Mouse (Mus musculus) limb, embryonic 14.5 days (tissue): ENCODE measurements around the gene Litaf. TPM values are rescaled to one million over a fixed set of nuclear protein-coding genes. Genes with fewer than 3 reads are reported as not detected.

Source experiments
- ATAC-seq: fragments of 200-750 bp; cut with Nextera tagmentation; 2 replicates; pipeline ENCODE4 v1.8.0; 2017; ENCODE audit warnings: low read depth, moderate number of reproducible peaks, moderate TSS enrichment; ENCODE audit not compliant: low FRiP score
- DNase-seq: peaks from one replicate; pipeline ENCODE4 v3.0.0-alpha.2; 2015; ENCODE audit warnings: low spot score
- H3K27ac ChIP-seq: fragments of 300-500 bp; sonication (generic); replicated peaks from 2 replicates; pipeline ENCODE4 v1.5.1; 2014; ENCODE audit warnings: low read depth, mild to moderate bottlenecking, low read length, moderate library complexity, mixed read lengths
- H3K27me3 ChIP-seq: fragments of 300-500 bp; sonication (generic); 2 replicates; pipeline ENCODE4 v1.6.1; 2014; ENCODE audit warnings: low read length, mixed read lengths; ENCODE audit not compliant: control insufficient read depth, insufficient read depth
- H3K36me3 ChIP-seq: fragments of 300-500 bp; sonication (generic); 2 replicates; pipeline ENCODE4 v1.6.1; 2014; ENCODE audit warnings: mild to moderate bottlenecking, low read length, moderate library complexity, mixed read lengths; ENCODE audit not compliant: control insufficient read depth, insufficient read depth
- H3K4me1 ChIP-seq: fragments of 300-500 bp; sonication (generic); 2 replicates; pipeline ENCODE4 v1.6.1; 2014; ENCODE audit warnings: antibody characterized with exemption, low read length, mixed read lengths; ENCODE audit not compliant: control insufficient read depth, insufficient read depth
- H3K4me2 ChIP-seq: fragments of 300-500 bp; sonication (generic); replicated peaks from 2 replicates; pipeline ENCODE4 v1.6.1; 2014; ENCODE audit warnings: low read depth, mild to moderate bottlenecking, low read length, moderate library complexity; ENCODE audit not compliant: severe bottlenecking
- H3K4me3 ChIP-seq: fragments of 300-500 bp; sonication (generic); replicated peaks from 2 replicates; pipeline ENCODE4 v1.5.1; 2014; ENCODE audit warnings: low read length
- H3K9ac ChIP-seq: fragments of 300-500 bp; sonication (generic); 2 replicates; pipeline ENCODE4 v1.6.1; 2014; ENCODE audit warnings: mild to moderate bottlenecking, low read depth, low read length, moderate library complexity; ENCODE audit not compliant: severe bottlenecking
- H3K9me3 ChIP-seq: fragments of 300-500 bp; sonication (generic); 2 replicates; pipeline ENCODE4 v1.6.1; 2016; ENCODE audit warnings: low read length; ENCODE audit not compliant: control insufficient read depth
- POLR2A ChIP-seq: fragments of 200-500 bp; IDR thresholded peaks from 2 replicates; pipeline ENCODE4 v1.8.0; 2012; ENCODE audit warnings: inconsistent platforms, mild to moderate bottlenecking, moderate library complexity, borderline replicate concordance; ENCODE audit not compliant: insufficient read depth, insufficient read length; ENCODE audit errors: extremely low read depth
- WGBS: fragments of 180-500 bp; shearing (Covaris S2); extraction: QIAGEN DNeasy Blood & Tissue Kit; methylation state at CpG from one replicate; pipeline ENCODE4 v1.1.7; 2014; 5-methylcytosine and 5-hydroxymethylcytosine counted together
- polyA plus RNA-seq, 2 experiments: library from polyadenylated mRNA; depleted of rRNA in 1 of 2; stranded (reverse) in 1 of 2; unstranded in 1 of 2; fragments of >200 nt; fragmentation: Nextera tagmentation in 1 of 2; extraction: Ambion mirVana in 1 of 2; gene quantifications; 2 replicates each; pipeline versions ENCODE4 v1.2.1 to v1.2.3; 2012 to 2014

The Litaf gene
- polyA plus RNA-seq, 2 experiments, result 79.8 to 103 TPM

GRCm38 (mm10) chr16:11092523-11092922 is 26.6 kb upstream of the Litaf start:
- Histone ChIP-seq H3K9ac (no peak overlapping the region), H3K4me1 (no peaks in the 10 kb centered on the region), H3K36me3 (peaks cover 63% of the 10 kb centered on the region), H3K9me3 (no peaks in the 10 kb centered on the region), H3K4me3 (no peak overlapping the region), H3K4me2 (no peak overlapping the region), H3K27ac (no peak overlapping the region), H3K27me3 (no peaks in the 10 kb centered on the region)
- ATAC-seq (no peak), DNase-seq (no peak)
- WGBS, result 75% methylated on average over 3 of the region's 3 CpGs
- TF ChIP-seq POLR2A, result no peak

- TF ChIP-seq POLR2A, result no peak
- Histone ChIP-seq H3K4me1 (no peaks in the 10 kb centered on the region), H3K4me2 (no peak overlapping the region), H3K27ac (no peak overlapping the region), H3K9ac (no peak overlapping the region), H3K36me3 (peaks cover 63% of the 10 kb centered on the region), H3K9me3 (no peaks in the 10 kb centered on the region), H3K27me3 (no peaks in the 10 kb centered on the region), H3K4me3 (no peak overlapping the region)
- WGBS, result 81% methylated on average over 4 of the region's 4 CpGs
- no peak for DNase-seq
- no peak for ATAC-seq
Observed at GRCm38 (mm10) chr16:11092061-11092460, 26.1 kb upstream of the Litaf start.

DNA sequence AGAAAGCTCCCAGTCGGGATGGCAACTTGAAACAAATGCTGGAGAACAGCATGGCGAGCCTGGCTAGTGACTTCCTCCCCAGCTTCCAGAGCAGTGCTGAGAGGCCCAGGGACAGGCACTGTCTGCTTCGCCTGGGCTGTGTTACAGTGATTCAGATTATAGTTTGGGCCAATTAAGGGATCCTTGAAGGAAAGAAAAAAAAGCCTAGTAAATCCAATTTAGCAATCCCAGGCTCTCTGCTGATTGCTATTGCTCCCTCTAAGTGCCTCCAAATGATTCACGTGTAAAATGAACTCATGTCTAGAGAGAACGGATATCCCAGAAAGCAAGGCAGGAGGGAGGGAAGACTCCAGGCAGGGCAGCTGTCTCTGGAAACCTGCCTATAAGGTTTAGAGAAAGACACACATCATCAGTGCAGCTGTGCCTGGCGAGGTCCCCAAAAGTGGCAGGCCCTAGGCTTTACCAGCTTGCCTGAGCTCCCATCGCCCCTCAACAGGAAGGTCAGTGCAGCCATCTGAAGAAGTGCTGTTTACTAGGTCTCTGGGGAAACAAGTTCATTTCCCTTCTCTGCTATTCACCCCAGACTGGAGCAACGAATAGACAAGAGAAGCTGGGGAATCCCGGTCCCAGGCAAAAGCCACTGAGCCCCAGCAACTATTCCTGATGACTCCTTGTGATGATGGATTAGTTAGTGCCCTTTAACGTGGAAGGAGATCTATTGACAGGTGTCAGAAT is 25.0 kb upstream of the Litaf start:
- Histone ChIP-seq H3K36me3 (peaks cover 71% of the 10 kb centered on the region), H3K4me2 (no peak overlapping the region), H3K9me3 (no peaks in the 10 kb centered on the region), H3K4me3 (no peak overlapping the region), H3K27me3 (no peaks in the 10 kb centered on the region), H3K27ac (no peak overlapping the region; the same call in 1 of the 2 replicates), H3K4me1 (no peaks in the 10 kb centered on the region), H3K9ac (no peak overlapping the region)
- DNase-seq (no peak), ATAC-seq (no peak)
- 72% methylated on average over 10 of the region's 10 CpGs for WGBS
- no peak for TF ChIP-seq POLR2A

DNA sequence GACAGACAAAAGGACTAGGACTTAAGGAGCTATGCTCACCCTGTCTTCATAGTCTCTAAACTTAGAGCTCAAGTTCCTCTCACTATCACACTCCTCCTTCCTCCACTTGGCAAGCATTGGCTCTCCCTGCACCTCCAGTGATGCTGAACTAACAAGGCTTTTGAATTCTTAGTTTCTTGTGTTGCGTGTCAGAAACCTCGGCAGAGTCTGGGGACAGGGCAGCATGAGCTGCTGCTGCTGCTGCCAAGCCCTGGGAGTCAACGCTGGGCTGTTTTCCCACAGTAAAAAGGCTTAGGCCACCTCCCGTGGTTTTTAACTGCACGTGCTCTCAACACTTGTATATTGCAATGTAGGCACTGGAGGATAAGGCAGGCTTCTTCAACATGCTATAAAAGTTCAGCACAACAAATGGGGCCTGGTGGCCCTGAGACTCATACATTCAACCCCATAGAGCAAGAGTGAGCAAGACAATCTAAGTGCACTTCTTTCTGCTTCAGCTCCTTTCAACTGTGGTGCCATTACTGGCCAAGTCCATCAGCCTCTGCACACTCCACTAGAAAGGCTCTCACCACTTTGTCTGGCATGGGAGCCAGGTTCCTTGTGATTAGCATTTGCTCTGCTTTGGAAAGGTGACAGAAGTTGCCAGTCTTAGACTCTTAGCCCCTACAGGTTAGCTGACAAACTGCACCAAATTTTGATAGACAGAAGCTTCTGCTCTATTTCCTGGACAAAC is 21.1 kb upstream of the Litaf start:
- no peak for TF ChIP-seq POLR2A
- no peak for DNase-seq
- Histone ChIP-seq H3K4me3 (no peak overlapping the region), H3K27me3 (no peaks in the 10 kb centered on the region), H3K4me2 (no peak overlapping the region), H3K36me3 (peaks cover 87% of the 10 kb centered on the region), H3K9me3 (no peaks in the 10 kb centered on the region), H3K4me1 (no peaks in the 10 kb centered on the region), H3K27ac (no peak overlapping the region), H3K9ac (no peak overlapping the region)
- 62% methylated on average over 5 of the region's 5 CpGs for WGBS
- no peak for ATAC-seq

DNA sequence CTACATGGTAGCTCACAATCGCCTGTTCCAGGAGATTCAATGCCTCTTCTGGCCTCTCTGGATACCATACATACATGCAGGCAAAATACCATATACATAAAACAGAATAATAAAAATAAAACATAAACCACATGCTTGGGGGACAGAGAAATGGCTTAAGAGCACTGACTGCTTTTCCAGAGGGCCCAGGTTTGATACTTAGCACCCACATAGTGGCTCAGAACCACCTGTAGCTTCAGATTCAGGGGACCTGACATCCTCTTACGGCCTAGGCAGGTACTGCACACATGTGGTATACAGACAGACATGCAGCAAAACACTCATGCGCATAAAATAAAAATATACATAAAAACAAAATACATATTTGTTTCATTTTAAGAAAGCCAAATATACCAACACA is 20.3 kb upstream of the Litaf start:
- Histone ChIP-seq H3K9ac (no peak overlapping the region), H3K4me2 (no peak overlapping the region), H3K36me3 (peaks cover 85% of the 10 kb centered on the region), H3K9me3 (no peaks in the 10 kb centered on the region), H3K27ac (no peak overlapping the region), H3K4me1 (no peaks in the 10 kb centered on the region), H3K27me3 (no peaks in the 10 kb centered on the region), H3K4me3 (no peak overlapping the region)
- WGBS, result 90% methylated on average over 3 of the region's 3 CpGs
- no peak for DNase-seq
- ATAC-seq, result no peak
- no peak for TF ChIP-seq POLR2A
